Mouse (Mus musculus) MEL (cell line): ENCODE measurements around the gene Slit2. TPM values are rescaled to one million over a fixed set of nuclear protein-coding genes. Genes with fewer than 3 reads are reported as not detected.

Source experiments
- DNase-seq: peaks from one replicate; pipeline ENCODE4 v3.0.0; 2011; ENCODE audit warnings: low read depth, low spot score
- H3K27ac ChIP-seq: 2 replicates; pipeline ENCODE4 v1.5.1; 2012; ENCODE audit warnings: low read depth, mild to moderate bottlenecking, control low read depth, low read length, moderate library complexity; ENCODE audit not compliant: control insufficient read depth
- H3K27me3 ChIP-seq, 2 experiments: fragments of 150-350 bp in 1 of 2; sonication (generic) in 1 of 2; 2 replicates each; pipeline ENCODE4 v1.6.1; 2012; ENCODE audit warnings: low read length in 2 of 2, mild to moderate bottlenecking in 2 of 2, improper control_type of control experiment in 1 of 2, moderate library complexity in 1 of 2; ENCODE audit not compliant: insufficient read depth in 2 of 2, control insufficient read depth in 1 of 2
- H3K36me3 ChIP-seq, 2 experiments: 2 replicates each; pipeline ENCODE4 v1.6.1; 2012 to 2014; ENCODE audit warnings: low read length in 2 of 2, improper control_type of control experiment in 1 of 2, inconsistent platforms in 1 of 2, mild to moderate bottlenecking in 1 of 2; ENCODE audit not compliant: insufficient read depth in 2 of 2, control insufficient read depth in 1 of 2
- H3K4me1 ChIP-seq, 2 experiments: fragments of 150-350 bp in 1 of 2; sonication (generic) in 1 of 2; 2 replicates each; pipeline ENCODE4 v1.6.1; 2012; ENCODE audit warnings: low read length in 2 of 2, improper control_type of control experiment in 1 of 2, mild to moderate bottlenecking in 1 of 2; ENCODE audit not compliant: insufficient read depth in 2 of 2, control insufficient read depth in 1 of 2
- H3K4me3 ChIP-seq, 2 experiments: fragments of 150-350 bp in 1 of 2; sonication (generic) in 1 of 2; 2 replicates each; pipeline ENCODE4 v1.5.1; 2012; ENCODE audit warnings: low read depth in 2 of 2, low read length in 2 of 2, mild to moderate bottlenecking in 2 of 2, moderate library complexity in 2 of 2, control low read depth in 1 of 2, improper control_type of control experiment in 1 of 2; ENCODE audit not compliant: control insufficient read depth in 1 of 2, insufficient read depth in 1 of 2
- H3K79me2 ChIP-seq: 2 replicates; pipeline ENCODE4 v1.6.1; 2012; ENCODE audit warnings: mild to moderate bottlenecking, low read length, moderate library complexity; ENCODE audit not compliant: control insufficient read depth, poor library complexity, insufficient read depth
- H3K9ac ChIP-seq: 2 replicates; pipeline ENCODE4 v1.6.1; 2012; ENCODE audit warnings: low read depth, mild to moderate bottlenecking, control low read depth, low read length, moderate library complexity; ENCODE audit not compliant: control insufficient read depth, poor library complexity, severe bottlenecking
- H3K9me3 ChIP-seq: fragments of 150-350 bp; sonication (generic); replicated peaks from 2 replicates; pipeline ENCODE4 v1.6.1; 2012; ENCODE audit warnings: mild to moderate bottlenecking, low read length, improper control_type of control experiment, moderate library complexity; ENCODE audit not compliant: insufficient read depth
- BHLHE40 ChIP-seq: IDR thresholded peaks from 2 replicates; pipeline ENCODE4 v1.6.1; 2012; ENCODE audit warnings: low read depth, mild to moderate bottlenecking, inconsistent platforms, low read length, improper control_type of control experiment, borderline replicate concordance
- E2F4 ChIP-seq: IDR thresholded peaks from 2 replicates; pipeline ENCODE4 v1.6.1; 2011; ENCODE audit warnings: low read depth, low read length, improper control_type of control experiment, borderline replicate concordance
- ELF1 ChIP-seq: IDR thresholded peaks from 2 replicates; pipeline ENCODE4 v1.6.1; 2014; ENCODE audit warnings: low read depth, mild to moderate bottlenecking, inconsistent platforms, low read length, improper control_type of control experiment, moderate library complexity
- EP300 ChIP-seq, 2 experiments: IDR thresholded peaks; 2 replicates each; pipeline ENCODE4 v1.6.1; 2011; ENCODE audit warnings: improper control_type of control experiment in 2 of 2, low read length in 2 of 2, low read depth in 1 of 2, mild to moderate bottlenecking in 1 of 2
- GABPA ChIP-seq: IDR thresholded peaks from 2 replicates; pipeline ENCODE4 v1.6.1; 2012; ENCODE audit warnings: low read depth, mild to moderate bottlenecking, inconsistent platforms, low read length, improper control_type of control experiment, moderate library complexity
- GATA1 ChIP-seq: IDR thresholded peaks from 2 replicates; pipeline ENCODE4 v1.6.1; 2011; ENCODE audit warnings: low read depth, low read length, improper control_type of control experiment
- KAT2A ChIP-seq: conservative IDR thresholded peaks from 2 replicates; pipeline ENCODE4 v1.6.1; 2012; ENCODE audit warnings: low read depth, low read length, improper control_type of control experiment, inconsistent platforms
- MAFK ChIP-seq: IDR thresholded peaks from 2 replicates; pipeline ENCODE4 v1.6.1; 2011; ENCODE audit warnings: low read depth, mild to moderate bottlenecking, low read length, improper control_type of control experiment, borderline replicate concordance
- MEF2A ChIP-seq: IDR thresholded peaks from 2 replicates; pipeline ENCODE4 v1.6.1; 2014; ENCODE audit warnings: low read depth, mild to moderate bottlenecking, inconsistent platforms, low read length, improper control_type of control experiment; ENCODE audit not compliant: poor library complexity, insufficient replicate concordance, severe bottlenecking; ENCODE audit errors: extremely low read depth
- NELFE ChIP-seq: IDR thresholded peaks from 2 replicates; pipeline ENCODE4 v1.6.1; 2011; ENCODE audit warnings: low read depth, low read length, improper control_type of control experiment
- NRF1 ChIP-seq: IDR thresholded peaks from 2 replicates; pipeline ENCODE4 v1.6.1; 2014; ENCODE audit warnings: low read depth, mild to moderate bottlenecking, inconsistent platforms, low read length, improper control_type of control experiment, moderate library complexity; ENCODE audit not compliant: poor library complexity, insufficient read depth, severe bottlenecking
- POLR2AphosphoS2 ChIP-seq: IDR thresholded peaks from 2 replicates; pipeline ENCODE4 v1.6.1; 2011; ENCODE audit warnings: low read length, improper control_type of control experiment
- POLR2AphosphoS5 ChIP-seq: IDR thresholded peaks from 2 replicates; pipeline ENCODE4 v1.6.1; 2012; ENCODE audit warnings: low read depth, borderline replicate concordance, mild to moderate bottlenecking, inconsistent platforms, low read length, moderate library complexity, mixed read lengths
- SIN3A ChIP-seq: IDR thresholded peaks from 2 replicates; pipeline ENCODE4 v1.6.1; 2012; ENCODE audit warnings: low read length, improper control_type of control experiment, inconsistent platforms
- TBP ChIP-seq: IDR thresholded peaks from 2 replicates; pipeline ENCODE4 v1.8.0; 2011; ENCODE audit warnings: low read depth, low read length, improper control_type of control experiment
- USF2 ChIP-seq, 2 experiments: IDR thresholded peaks; 2 replicates each; pipeline ENCODE4 v1.6.1; 2011 to 2012; ENCODE audit warnings: improper control_type of control experiment in 2 of 2, low read length in 2 of 2, borderline replicate concordance in 1 of 2, inconsistent platforms in 1 of 2, low read depth in 1 of 2, mild to moderate bottlenecking in 1 of 2; ENCODE audit not compliant: insufficient read depth in 1 of 2
- polyA plus RNA-seq, 2 experiments: library from polyadenylated mRNA; stranded (reverse) in 1 of 2; unstranded in 1 of 2; fragments of >175 nt in 1 of 2; fragments of >200 nt in 1 of 2; gene quantifications; 2 replicates each; pipeline versions ENCODE4 v1.2.1 to v1.2.4; 2012; ENCODE audit warnings: low replicate concordance in 2 of 2, low read depth in 1 of 2; ENCODE audit not compliant: insufficient read length in 2 of 2, insufficient read depth in 1 of 2, missing spikeins in 1 of 2
- total RNA-seq: library from RNA; depleted of rRNA; stranded (reverse); fragments of 300-350 nt; gene quantifications from 2 replicates; pipeline ENCODE4 v1.2.3, GENCODE M21; 2012

The Slit2 gene
- total and polyA plus RNA-seq, 3 experiments: not detected

DNA sequence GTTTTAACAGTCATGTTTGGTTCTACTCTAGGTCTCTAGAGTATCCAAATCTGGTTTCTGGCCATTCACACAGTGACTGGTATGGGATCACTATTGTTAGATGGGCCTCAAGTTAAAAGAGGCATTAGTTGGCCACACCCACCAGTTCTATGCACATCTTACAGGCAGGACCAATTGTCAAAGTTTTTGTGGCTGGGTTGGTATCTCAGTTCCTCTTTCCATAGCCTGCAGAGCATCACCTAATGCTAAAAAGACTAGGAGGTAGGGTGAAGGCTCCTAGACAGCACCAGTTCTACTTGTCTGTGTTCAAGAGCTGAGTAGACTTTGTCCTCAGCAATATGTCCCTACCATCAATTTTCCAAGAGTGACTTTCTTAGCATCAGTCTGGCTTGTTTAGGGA lies 216.4 kb downstream of the Slit2 start:
- Histone ChIP-seq H3K27ac (no peak overlapping the region), H3K4me3 (no peak overlapping the region), H3K4me1 (no peaks in the 10 kb centered on the region), H3K36me3 (no peaks in the 10 kb centered on the region), H3K9ac (no peak overlapping the region), H3K9me3 (no peaks in the 10 kb centered on the region), H3K79me2 (no peaks in the 10 kb centered on the region), H3K27me3 (no peaks in the 10 kb centered on the region; a peak in 1 of 4 replicates)
- no peak for TF ChIP-seq NELFE
- TF ChIP-seq USF2 (IDR thresholded peaks at IDR 0.05; ENCODE audit: borderline replicate concordance in 1 of 2, insufficient read depth in 1 of 2, low read depth in 1 of 2, low read length in 2 of 2): no peak
- TF ChIP-seq GABPA: no peak
- no peak for TF ChIP-seq TBP
- TF ChIP-seq BHLHE40: no peak
- TF ChIP-seq SIN3A: no peak
- TF ChIP-seq NRF1: no peak
- TF ChIP-seq KAT2A: no peak
- no peak for TF ChIP-seq POLR2AphosphoS5
- peak; percentile 1 for DNase-seq

DNA sequence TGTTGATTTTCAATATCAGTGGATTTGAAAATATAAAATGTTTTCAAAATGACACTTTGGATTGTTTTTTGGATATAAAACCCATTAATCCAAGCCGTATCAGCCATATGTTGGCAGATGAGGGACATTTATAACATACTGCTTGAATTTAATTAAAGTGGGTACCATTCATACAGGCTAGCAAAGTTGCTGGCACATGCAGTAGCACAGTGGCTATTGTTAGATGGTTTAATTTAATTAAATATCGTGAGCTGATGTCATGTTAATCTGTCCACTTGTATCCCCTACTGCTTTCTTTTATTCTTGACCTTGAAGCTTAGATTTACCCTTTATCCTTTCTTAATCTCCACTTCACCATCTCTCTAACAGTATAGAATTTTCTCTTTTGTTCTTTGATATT lies 232.3 kb downstream of the Slit2 start:
- no peaks in the 10 kb centered on the region for H3K27me3 ChIP-seq
- H3K4me1 ChIP-seq: no peaks in the 10 kb centered on the region
- H3K9ac ChIP-seq: no peak overlapping the region
- H3K36me3 ChIP-seq: no peaks in the 10 kb centered on the region
- no peaks in the 10 kb centered on the region for H3K9me3 ChIP-seq
- TF ChIP-seq E2F4 (no peak), GATA1 (no peak), POLR2AphosphoS2 (no peak), NRF1 (no peak), EP300 (IDR thresholded peaks at IDR 0.05; ENCODE audit: low read depth in 1 of 2, low read length in 2 of 2) (no peak), MEF2A (no peak), BHLHE40 (no peak), ELF1 (no peak), MAFK (no peak)
- no peak overlapping the region for H3K27ac ChIP-seq
- H3K79me2 ChIP-seq: no peaks in the 10 kb centered on the region
- H3K4me3 ChIP-seq: no peak overlapping the region
- DNase-seq: no peak
